Mouse (Mus musculus) cerebral cortex, adult 2 months (tissue): ENCODE data around the gene Phactr1.

Experiments
- WGBS: fragments of 180-500 bp; shearing (Covaris S2); methylation state at CpG from one replicate; pipeline ENCODE4 v1.1.7; 2018; 5-methylcytosine and 5-hydroxymethylcytosine counted together

The Phactr1 gene

GRCm38 (mm10) chr13:42759170-42759569 is 78.7 kb downstream of the Phactr1 start:
- 41% methylated on average over 5 of the region's 5 CpGs for WGBS

GRCm38 (mm10) chr13:42760907-42761544 is 80.6 kb downstream of the Phactr1 start:
- 39% methylated on average over 10 of the region's 10 CpGs for WGBS

GRCm38 (mm10) chr13:42772314-42772713 is 91.9 kb downstream of the Phactr1 start:
- WGBS = 33% methylated on average over 6 of the region's 6 CpGs

- WGBS = 49% methylated on average over 2 of the region's 2 CpGs
These were observed 93.6 kb downstream of the Phactr1 start for GRCm38 (mm10) chr13:42774040-42774439.

- WGBS = 30% methylated on average over 13 of the region's 13 CpGs
These were observed 101.7 kb downstream of the Phactr1 start for GRCm38 (mm10) chr13:42782151-42782550.

- WGBS = 88% methylated on average over 13 of the region's 13 CpGs
These were observed 108.8 kb downstream of the Phactr1 start for GRCm38 (mm10) chr13:42789221-42789620.

GRCm38 (mm10) chr13:42792279-42792678 is 111.9 kb downstream of the Phactr1 start:
- 22% methylated on average over 8 of the region's 8 CpGs for WGBS

GRCm38 (mm10) chr13:42800523-42800922 is 120.1 kb downstream of the Phactr1 start:
- 68% methylated on average over 6 of the region's 6 CpGs for WGBS

GRCm38 (mm10) chr13:42804314-42804713 is 123.9 kb downstream of the Phactr1 start:
- WGBS = 21% methylated on average over 9 of the region's 9 CpGs

- WGBS = 17% methylated on average over 7 of the region's 7 CpGs
These were observed 132.3 kb downstream of the Phactr1 start for GRCm38 (mm10) chr13:42812762-42813161.

GRCm38 (mm10) chr13:42818378-42818777 is 138.0 kb downstream of the Phactr1 start:
- WGBS = 51% methylated on average over 10 of the region's 10 CpGs

- WGBS = 20% methylated on average over 9 of the region's 9 CpGs
These were observed 140.1 kb downstream of the Phactr1 start for GRCm38 (mm10) chr13:42820513-42820912.

GRCm38 (mm10) chr13:42821426-42822106 is 141.1 kb downstream of the Phactr1 start:
- 43% methylated on average over 15 of the region's 15 CpGs for WGBS

GRCm38 (mm10) chr13:42822545-42822944 is 142.1 kb downstream of the Phactr1 start:
- WGBS = 14% methylated on average over 10 of the region's 10 CpGs

GRCm38 (mm10) chr13:42823875-42824274 is 143.5 kb downstream of the Phactr1 start:
- WGBS = 43% methylated on average over 7 of the region's 7 CpGs

GRCm38 (mm10) chr13:42826602-42827001 is 146.2 kb downstream of the Phactr1 start:
- 51% methylated on average over 8 of the region's 8 CpGs for WGBS

GRCm38 (mm10) chr13:42828978-42829377 is 148.6 kb downstream of the Phactr1 start:
- WGBS = 30% methylated on average over 9 of the region's 9 CpGs

- 38% methylated on average over 2 of the region's 2 CpGs for WGBS
These were observed 155.0 kb downstream of the Phactr1 start for GRCm38 (mm10) chr13:42835441-42835840.

GRCm38 (mm10) chr13:42839358-42839757 is 158.9 kb downstream of the Phactr1 start:
- WGBS = 46% methylated on average over 2 of the region's 2 CpGs

GRCm38 (mm10) chr13:42852086-42852485 is 171.7 kb downstream of the Phactr1 start:
- WGBS = 47% methylated on average over 10 of the region's 10 CpGs

GRCm38 (mm10) chr13:42853900-42854595 is 173.6 kb downstream of the Phactr1 start:
- 41% methylated on average over 11 of the region's 11 CpGs for WGBS

- 2% methylated on average over 21 of the region's 21 CpGs for WGBS
These were observed 185.9 kb downstream of the Phactr1 start for GRCm38 (mm10) chr13:42866162-42866941.
